Mouse (Mus musculus) erythroblast, embryonic 14.5 days (primary cell): ENCODE results near the gene Tnn. TPM values are rescaled to one million over a fixed set of nuclear protein-coding genes. Genes with fewer than 3 reads are reported as not detected.

Experiments used
- H3K27me3 ChIP-seq: 2 replicates; pipeline ENCODE4 v1.6.1; 2012; ENCODE audit warnings: inconsistent platforms; ENCODE audit not compliant: control insufficient read depth
- H3K36me3 ChIP-seq: 2 replicates; pipeline ENCODE4 v1.6.1; 2012; ENCODE audit warnings: mild to moderate bottlenecking, inconsistent platforms; ENCODE audit not compliant: control insufficient read depth
- H3K4me1 ChIP-seq: 2 replicates; pipeline ENCODE4 v1.6.1; 2012; ENCODE audit warnings: inconsistent platforms; ENCODE audit not compliant: control insufficient read depth
- H3K4me3 ChIP-seq: replicated peaks from 2 replicates; pipeline ENCODE3; 2012; ENCODE audit warnings: moderate library complexity, mild to moderate bottlenecking, inconsistent platforms
- H3K9me3 ChIP-seq: 2 replicates; pipeline ENCODE4 v1.6.1; 2012; ENCODE audit warnings: low read length, inconsistent platforms, mixed read lengths; ENCODE audit not compliant: control insufficient read depth
- GATA1 ChIP-seq: IDR thresholded peaks from 2 replicates; pipeline ENCODE4 v1.6.1; 2012; ENCODE audit warnings: low read length, inconsistent platforms, mixed read lengths
- TAL1 ChIP-seq: IDR thresholded peaks from 3 replicates; pipeline ENCODE4 v1.6.1; 2012; ENCODE audit warnings: low read length, inconsistent platforms, mixed read lengths
- polyA plus RNA-seq: library from polyadenylated mRNA; stranded (reverse); fragments of >175 nt; gene quantifications from 2 replicates; pipeline ENCODE4 v1.2.3, GENCODE M21; 2012

The Tnn gene
- polyA plus RNA-seq, 1 experiment = not detected

- H3K9me3 ChIP-seq = no peaks in the 10 kb centered on the region
- TF ChIP-seq TAL1 (no peak), GATA1 (no peak)
- H3K27me3 ChIP-seq = no peaks in the 10 kb centered on the region
Measured at GRCm38 (mm10) chr1:160100996-160101395, 52.4 kb downstream of the Tnn start.

GRCm38 (mm10) chr1:160099659-160100302, 53.6 kb downstream of the Tnn start:
- no peaks in the 10 kb centered on the region for H3K4me1 ChIP-seq
- H3K36me3 ChIP-seq = no peaks in the 10 kb centered on the region
- no peaks in the 10 kb centered on the region for H3K9me3 ChIP-seq
- H3K4me3 ChIP-seq = no peak overlapping the region
- H3K27me3 ChIP-seq = no peaks in the 10 kb centered on the region
- TF ChIP-seq TAL1 (no peak), GATA1 (no peak)

More at GRCm38 (mm10) chr1:160100996-160101395, 52.4 kb downstream of the Tnn start:
- Histone ChIP-seq H3K36me3 (no peaks in the 10 kb centered on the region), H3K4me3 (no peak overlapping the region), H3K4me1 (no peaks in the 10 kb centered on the region)

GRCm38 (mm10) chr1:160086651-160087050, 66.7 kb downstream of the Tnn start:
- Histone ChIP-seq H3K9me3 (no peaks in the 10 kb centered on the region), H3K36me3 (no peaks in the 10 kb centered on the region), H3K4me3 (no peak overlapping the region), H3K4me1 (no peaks in the 10 kb centered on the region), H3K27me3 (no peaks in the 10 kb centered on the region)
- TF ChIP-seq GATA1 (no peak), TAL1 (no peak)

- no peak overlapping the region for H3K4me3 ChIP-seq
- H3K36me3 ChIP-seq = peaks cover 3% of the 10 kb centered on the region
- peaks cover 3% of the 10 kb centered on the region for H3K4me1 ChIP-seq
- H3K27me3 ChIP-seq = no peaks in the 10 kb centered on the region
- no peak for TF ChIP-seq TAL1
- no peak for TF ChIP-seq GATA1
- no peaks in the 10 kb centered on the region for H3K9me3 ChIP-seq
Measured at GRCm38 (mm10) chr1:160084239-160084638, 69.1 kb downstream of the Tnn start.

GRCm38 (mm10) chr1:160082647-160083046, 70.7 kb downstream of the Tnn start:
- Histone ChIP-seq H3K4me1 (peaks cover 5% of the 10 kb centered on the region), H3K4me3 (no peak overlapping the region), H3K27me3 (no peaks in the 10 kb centered on the region), H3K36me3 (peaks cover 17% of the 10 kb centered on the region), H3K9me3 (no peaks in the 10 kb centered on the region)
- no peak for TF ChIP-seq GATA1
- TF ChIP-seq TAL1 = no peak

GRCm38 (mm10) chr1:160080800-160081436, 72.5 kb downstream of the Tnn start:
- Histone ChIP-seq H3K4me3 (no peak overlapping the region), H3K36me3 (peaks cover 35% of the 10 kb centered on the region), H3K4me1 (peaks cover 5% of the 10 kb centered on the region), H3K27me3 (no peaks in the 10 kb centered on the region), H3K9me3 (no peaks in the 10 kb centered on the region)
- TF ChIP-seq GATA1 (no peak), TAL1 (no peak)

DNA sequence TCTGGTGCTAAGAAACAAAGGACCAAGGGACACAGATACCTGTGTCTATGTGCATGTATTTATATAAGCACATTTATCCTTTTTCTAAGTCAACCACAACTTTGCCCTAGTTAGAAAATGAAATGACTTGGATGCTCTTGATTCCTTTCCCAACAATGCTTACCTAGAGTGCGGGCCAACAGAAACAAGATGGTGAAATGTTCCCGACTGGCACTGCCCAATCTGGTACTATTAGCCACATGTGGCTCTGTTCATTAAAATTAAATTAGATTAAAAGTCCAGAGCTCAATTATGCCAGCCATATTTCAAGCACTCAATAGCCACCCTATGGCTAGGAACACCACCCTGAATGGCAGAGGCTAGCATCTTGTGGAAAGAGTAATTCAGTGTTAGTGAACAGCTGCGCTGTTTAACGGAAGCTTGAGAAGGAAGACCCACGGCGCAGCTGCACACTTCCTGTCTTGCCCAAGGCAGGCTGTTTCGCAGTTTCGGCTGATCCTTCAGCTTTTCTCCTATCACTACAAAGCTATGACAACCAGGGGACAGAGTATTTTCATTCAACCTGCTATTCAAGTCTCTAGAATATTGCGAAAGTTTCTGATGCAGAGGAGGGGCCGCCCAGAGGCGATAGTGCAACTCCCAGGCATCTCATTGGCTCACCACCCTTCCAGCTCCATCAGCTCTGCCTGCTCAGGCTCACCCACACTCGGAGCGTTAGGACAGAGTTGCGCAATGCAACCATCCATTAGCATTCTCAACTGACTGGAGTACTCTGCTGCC, 74.3 kb downstream of the Tnn start:
- no peaks in the 10 kb centered on the region for H3K9me3 ChIP-seq
- no peak overlapping the region for H3K4me3 ChIP-seq
- H3K4me1 ChIP-seq = peaks cover 5% of the 10 kb centered on the region
- H3K27me3 ChIP-seq = no peaks in the 10 kb centered on the region
- TF ChIP-seq TAL1 = no peak
- TF ChIP-seq GATA1 = no peak
- peaks cover 53% of the 10 kb centered on the region for H3K36me3 ChIP-seq

- TF ChIP-seq TAL1 = no peak
- TF ChIP-seq GATA1 = no peak
- H3K27me3 ChIP-seq = no peaks in the 10 kb centered on the region
- H3K4me1 ChIP-seq = peaks cover 60% of the 10 kb centered on the region
- H3K4me3 ChIP-seq = no peak overlapping the region
- peaks cover 11% of the 10 kb centered on the region for H3K9me3 ChIP-seq
- H3K36me3 ChIP-seq = peaks cover 71% of the 10 kb centered on the region
Measured at GRCm38 (mm10) chr1:160064547-160065144, 88.7 kb downstream of the Tnn start.
